Mouse (Mus musculus) mesoderm, embryonic 11.5 days (tissue): ENCODE data around the gene Sept4.
A peak's percentile ranks its signal among the peaks of the same experiment; 100 is the strongest.

Source experiments
- DNase-seq: peaks from one replicate; pipeline ENCODE4 v3.0.0-alpha.2; 2012; ENCODE audit warnings: low read depth, low spot score

The Sept4 gene

DNA sequence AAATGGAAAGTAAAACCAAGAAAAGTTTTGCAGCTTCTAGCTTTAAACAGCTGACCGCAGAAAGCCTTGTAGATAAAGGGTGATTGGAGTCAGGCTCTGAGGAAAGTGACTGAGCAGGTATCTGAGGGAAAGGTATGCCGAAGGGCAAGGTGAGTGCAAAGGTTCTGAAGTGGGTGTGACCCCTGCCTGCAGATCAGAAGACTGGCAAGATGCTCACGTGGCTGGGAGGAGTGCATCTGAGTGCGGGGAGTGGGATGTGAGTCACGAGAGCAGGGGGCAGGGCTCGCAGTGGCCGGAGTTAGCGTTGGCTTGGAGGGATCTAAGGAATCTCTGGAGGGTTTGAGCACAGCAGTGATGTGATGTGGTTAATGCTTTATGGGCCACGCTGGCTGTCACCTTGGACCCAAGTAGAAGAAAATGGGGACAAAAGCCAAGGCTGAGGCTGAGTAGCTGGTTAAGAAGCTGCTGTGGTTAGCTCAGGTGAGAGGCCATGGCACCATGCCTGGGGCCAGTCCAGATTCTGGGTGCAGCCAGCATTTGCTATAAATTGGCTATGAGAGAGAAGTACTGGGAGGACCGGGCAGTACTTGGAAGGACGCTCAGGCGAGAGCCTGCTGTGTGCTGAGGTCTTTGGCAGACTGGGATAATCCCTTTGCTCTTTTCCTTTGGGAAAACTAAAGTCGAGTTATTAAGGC is 30.8 kb downstream of the Sept4 start:
- DNase-seq: no peak

DNA sequence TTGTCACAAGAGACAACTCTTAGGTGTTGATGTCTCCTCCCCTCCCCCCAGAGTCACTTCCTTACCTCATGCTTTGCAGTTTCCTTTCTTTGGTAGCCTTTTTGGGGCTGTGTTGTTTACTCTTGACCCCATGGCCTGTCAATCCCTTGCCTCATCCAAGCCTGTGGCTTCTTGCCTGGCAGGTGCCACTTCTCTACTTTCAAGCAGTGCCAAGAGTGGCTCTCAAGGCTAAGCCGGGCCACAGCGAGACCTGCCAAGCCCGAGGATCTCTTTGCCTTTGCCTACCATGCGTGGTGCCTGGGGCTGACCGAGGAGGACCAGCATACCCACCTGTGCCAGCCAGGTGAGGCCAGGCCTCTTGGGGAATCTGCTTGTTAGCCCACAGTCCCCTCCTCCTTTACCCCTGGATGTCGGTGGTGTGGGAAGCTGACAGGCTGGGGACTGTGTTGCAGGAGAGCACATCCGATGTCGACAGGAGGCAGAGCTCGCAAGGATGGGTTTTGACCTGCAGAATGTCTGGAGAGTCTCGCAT is 31.7 kb downstream of the Sept4 start:
- no peak for DNase-seq

DNA sequence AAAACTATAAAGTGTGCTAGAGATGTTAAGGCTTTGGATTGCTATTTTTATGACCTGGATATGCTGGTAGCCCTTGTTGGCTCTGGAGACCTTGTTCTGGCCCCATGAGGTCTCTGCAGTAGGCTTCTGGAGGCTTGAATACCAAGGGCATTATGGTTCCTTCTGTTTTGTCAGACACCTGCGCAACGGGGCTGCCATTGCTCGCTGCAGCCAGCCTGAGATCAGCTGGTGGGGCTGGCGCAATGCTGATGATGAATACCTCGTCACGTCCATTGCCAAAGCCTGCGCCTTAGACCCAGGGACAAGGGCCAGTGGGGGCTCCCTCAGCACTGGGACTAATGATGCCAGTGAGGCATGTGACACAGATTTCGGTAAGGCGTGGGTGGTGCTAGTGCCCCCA is 33.5 kb downstream of the Sept4 start:
- no peak for DNase-seq

DNA sequence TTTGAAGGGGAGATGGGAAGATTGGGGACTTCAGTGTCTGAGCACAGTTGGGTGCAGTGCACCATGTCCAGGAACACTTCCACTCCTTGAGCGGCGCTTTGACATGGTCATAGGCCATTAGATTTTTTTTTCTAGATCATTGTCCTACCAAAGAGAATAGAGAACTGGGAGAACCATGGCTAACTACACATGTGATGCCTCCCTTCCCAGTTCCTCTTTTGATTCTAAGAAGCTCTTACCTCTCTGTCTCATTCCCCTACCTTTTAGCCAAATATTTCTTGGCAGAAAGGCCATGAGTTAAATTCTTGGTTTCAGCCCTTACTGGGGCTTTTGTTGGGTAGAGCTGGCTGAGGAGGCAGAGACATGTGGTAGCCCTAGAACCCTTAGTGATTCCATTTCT is 34.9 kb downstream of the Sept4 start:
- DNase-seq: no peak

DNA sequence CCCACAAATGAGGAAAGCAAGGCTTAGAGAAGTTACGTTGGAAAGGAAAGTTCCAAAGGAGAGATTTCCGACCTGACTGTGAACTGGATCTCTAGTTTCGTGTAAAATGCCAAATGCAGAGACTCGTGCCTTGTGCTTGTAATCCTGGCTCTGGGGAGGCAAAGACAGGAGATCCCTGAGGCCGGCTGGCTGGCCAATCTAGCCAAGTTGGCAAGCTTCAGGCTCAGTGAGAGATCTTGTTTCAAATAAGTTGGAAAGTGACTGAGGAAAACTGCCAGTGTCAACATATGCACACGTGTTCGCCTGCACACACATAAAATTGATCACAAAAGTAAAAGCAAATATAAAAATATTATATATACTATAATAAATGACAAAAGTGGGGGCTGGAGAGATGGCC is 40.6 kb downstream of the Sept4 start:
- DNase-seq: no peak

DNA sequence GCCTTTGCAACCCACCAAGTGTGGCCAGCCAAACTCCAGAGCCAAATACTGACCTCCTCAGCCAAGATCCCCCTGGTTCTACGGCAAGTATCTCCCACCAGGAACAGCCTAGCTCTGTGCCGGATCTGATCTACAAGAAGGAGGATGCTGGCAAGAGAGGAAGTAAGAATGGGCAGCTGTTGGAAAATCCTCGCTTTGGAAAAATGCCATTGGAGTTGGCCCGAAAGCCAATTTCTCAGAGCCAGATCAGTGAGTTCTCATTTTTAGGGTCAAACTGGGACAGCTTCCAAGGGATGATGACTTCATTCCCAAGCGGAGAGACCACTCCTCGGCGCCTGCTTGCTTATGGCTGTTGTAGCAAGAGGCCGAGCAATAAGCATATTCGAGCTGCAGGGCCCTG is 42.8 kb downstream of the Sept4 start:
- no peak for DNase-seq

DNA sequence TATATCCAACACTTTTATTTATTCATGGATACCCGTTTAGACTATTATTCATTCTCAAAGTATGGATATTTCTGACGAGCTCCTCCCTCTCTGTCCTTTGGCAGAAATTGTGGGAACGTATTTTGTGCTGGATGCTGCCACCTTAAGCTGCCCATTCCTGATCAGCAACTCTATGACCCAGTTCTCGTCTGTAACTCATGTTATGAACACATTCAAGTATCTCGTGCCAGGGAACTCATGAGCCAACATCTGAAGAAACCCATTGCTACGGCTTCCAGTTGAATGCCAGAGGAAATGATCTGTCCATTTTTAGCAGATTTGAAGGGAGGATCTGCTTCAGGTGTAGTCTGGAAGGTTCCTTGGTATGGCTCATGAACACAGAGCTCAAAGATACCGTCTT is 45.3 kb downstream of the Sept4 start:
- DNase-seq: no peak

DNA sequence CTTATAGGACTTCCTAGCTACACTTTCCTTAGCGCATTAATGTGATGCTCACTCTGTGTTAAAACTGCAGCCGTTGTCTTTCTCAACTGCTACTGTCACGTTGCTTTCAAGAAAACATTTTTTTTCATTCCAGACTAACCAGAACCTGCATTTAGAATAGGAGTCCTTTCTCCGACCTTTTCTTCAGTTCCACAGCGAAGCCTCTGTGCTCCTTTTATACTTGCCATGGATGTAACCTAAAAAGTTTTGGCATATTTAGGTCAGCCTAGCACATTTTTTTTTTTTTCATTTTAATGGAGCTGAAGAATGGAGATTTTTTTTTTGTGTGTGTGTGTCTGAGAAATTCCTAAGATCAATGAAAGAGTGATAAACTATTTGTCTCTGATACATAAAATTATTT is 46.8 kb downstream of the Sept4 start:
- DNase-seq: no peak

DNA sequence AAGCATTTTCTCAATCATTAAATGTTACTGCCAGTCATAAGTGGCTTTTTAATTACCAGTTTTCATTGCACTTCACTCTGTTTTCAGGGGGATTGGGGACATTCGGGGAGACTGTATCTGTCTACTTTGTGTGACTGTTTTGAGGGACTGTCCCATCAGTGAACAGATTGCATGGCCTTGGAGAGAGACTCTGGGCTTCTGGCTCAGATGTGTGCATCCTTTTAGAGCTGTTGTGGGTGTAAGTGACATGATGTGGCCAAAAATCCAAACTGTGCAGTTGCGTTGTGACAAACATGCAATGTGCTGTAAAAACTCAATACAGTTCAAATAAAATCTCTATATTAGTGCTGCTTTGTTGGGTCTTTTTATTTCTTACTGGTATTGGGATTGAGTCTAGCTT is 47.2 kb downstream of the Sept4 start:
- DNase-seq: no peak

DNA sequence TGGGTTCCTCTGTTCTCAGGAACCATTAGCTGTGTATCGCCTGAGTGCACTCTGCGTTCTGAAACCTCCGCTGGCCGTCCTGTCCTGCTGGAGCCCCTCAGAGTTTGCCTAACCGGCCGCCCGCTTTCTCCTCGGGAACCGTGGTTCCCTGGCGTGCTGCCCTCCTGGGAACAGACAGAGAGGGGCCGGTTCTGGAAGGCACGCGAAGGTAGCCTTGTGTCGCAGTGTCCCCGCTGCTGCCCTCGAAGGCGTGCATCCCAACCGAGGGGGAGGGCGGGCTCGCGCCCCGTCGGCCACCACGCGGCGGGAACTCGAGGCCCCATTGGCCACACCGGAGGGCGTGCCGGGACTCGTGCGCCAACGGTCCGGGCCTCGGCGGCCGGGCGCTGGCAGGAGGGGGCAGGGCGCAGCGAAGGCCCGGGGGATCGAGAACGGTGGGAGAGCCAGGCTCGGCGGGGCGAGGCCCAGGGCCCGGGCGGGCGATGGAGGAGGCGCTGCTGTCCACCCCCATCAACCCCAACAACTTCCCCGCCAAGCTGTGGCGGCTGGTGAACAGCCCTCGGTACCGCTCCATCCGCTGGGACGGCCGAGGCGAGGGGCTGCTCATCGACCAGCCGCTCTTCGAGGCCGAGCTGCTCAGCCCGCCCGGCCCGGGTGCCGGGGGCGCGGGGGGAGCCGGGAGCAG is 48.2 kb downstream of the Sept4 start, which contains the start of gene Hsf5:
TSS of gene Hsf5 (plus strand) at position 375 of the 685 bp plus-strand sequence.
- no peak for DNase-seq

DNA sequence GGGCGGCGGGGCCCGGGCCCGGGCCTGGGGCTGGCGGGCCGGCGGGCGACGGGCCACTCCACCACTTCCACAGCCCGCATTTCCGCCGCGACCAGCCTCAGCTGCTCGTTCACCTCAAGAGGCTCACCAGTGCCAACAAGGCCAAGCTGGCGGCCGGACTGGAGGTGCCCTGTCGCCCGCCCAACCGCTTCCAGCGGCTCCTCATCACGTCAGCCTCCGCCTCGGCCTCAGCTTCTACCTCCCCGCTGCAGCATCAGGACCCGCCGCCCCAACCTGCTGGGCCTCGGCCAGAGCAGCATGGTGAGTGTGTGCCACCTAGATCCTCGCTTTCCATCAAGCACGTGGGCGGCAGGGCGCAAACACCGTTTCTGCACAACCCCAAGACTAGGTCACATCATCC is 48.9 kb downstream of the Sept4 start:
- DNase-seq: no peak

DNA sequence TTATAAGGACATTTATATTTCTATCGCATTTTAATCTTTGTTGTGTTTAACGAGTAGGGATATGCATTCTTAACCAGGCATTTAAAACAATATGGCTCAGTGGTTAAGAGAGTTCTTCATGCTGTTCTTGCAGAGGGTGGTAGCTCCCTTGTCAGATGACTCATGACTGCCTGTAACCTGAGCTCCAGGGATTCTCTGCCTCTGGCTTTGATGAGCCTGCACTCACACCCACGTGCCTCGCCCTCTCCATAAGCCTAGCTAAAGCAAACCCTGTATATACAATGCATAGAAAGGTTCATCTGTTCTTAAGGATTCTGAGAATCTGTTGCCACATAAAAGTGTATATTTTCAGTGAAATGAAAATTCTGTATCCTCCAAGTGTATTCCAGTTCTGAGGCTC is 54.5 kb downstream of the Sept4 start:
- no peak for DNase-seq

DNA sequence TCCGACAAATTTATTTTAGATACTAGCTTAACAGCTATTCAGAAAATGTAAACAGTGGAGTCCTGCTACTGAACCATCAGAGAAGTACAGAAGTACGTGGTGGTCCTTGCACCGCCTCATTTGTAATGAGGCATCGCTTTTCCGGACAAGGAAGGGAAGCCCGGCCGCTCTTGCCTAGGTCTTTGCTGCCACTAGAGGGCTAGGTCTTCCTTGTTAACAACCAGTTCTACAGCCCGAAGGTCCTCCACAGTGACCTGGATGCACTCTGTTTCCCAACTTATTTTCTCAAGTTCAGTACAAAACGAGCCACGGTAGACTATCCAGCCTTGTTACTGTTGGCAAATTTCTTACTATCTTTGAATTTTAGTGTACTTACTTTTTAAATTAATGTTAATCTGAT is 61.2 kb downstream of the Sept4 start:
- peak; percentile 52 for DNase-seq

DNA sequence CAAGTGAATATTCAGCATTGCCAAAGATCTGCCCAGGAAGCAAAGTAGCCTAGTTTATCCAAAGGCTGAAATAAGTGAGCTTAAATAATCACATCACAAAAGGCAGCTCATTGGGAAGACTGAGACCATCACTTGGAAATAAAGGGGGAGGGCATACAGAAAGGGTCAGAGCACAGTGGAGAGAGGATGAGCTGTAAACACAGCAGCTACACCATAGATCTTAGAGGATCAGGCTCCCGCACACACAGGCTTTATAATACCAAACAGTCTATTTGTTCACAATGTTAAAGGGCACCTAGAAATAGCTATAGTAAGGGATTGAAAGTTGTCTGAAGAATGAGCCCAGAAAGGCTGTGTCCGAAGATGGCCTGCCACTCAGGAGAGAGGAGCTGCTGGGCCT is 70.1 kb downstream of the Sept4 start:
- DNase-seq: no peak

DNA sequence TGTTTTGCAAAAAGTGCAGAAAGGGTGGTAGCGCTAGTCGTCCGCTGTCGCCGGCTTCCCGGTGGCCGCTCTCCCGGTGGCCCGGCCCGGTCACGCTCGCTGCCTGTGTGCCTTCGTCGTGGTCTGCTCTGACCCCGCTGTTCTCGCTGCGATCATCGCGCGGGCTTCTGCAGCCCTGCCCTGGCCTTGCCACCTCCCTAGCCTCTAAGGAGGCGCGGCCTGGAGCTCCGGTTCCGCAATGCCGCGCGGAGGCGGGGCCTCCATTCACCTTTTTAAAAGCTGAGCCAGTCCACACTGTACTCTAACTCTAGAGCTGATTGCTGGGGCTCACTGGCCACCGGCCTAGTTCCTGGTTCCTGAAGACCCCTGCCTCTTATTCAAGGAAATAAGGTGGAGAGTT is 70.5 kb downstream of the Sept4 start:
- DNase-seq: peak; percentile 64
